Mouse (Mus musculus) skeletal muscle tissue, adult 2 months (tissue): ENCODE measurements around the gene Rgs7.

ENCODE experiments used
- DNase-seq: peaks from one replicate; pipeline ENCODE4 v3.0.0-alpha.2; 2012; ENCODE audit warnings: low read depth, low spot score

Gene Rgs7

DNA sequence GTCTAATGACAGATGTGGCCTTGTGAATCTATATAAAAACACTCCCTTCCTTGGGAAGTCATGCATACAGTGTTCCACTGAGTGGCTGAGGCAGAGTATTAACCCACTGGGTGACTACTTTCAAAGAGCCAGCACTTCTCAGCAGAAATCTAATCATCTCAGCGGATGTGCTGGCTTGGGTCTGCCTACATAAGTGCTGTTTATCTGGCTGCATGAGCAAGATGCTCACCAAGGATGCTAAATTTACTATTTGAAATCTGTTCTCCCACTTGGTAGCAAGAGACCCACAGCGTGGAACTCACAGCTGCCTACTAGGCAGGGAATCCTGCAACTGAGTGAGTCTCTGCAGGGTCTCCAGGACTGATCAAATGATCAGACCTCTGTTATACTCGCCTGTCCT is 184.7 kb downstream of the Rgs7 start:
- no peak for DNase-seq

DNA sequence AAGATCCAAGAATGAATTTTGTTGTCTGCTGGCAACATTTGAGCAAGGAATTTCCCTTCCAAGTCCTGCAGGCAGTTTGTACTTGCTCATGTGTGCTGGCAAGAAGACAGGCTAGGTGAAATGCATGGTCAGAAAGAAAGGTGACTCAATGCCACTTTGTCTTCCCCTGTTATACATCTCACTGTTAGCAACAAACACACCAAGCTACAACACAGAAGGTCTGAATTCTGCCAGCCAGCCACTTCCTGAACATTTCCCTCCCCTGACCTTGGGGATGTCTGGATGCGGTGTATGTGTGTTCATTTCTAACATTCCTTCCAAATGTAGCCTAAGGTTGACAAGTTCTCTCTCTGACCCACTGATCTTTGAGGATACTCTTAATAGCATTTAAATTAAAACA is 191.4 kb downstream of the Rgs7 start:
- no peak for DNase-seq

DNA sequence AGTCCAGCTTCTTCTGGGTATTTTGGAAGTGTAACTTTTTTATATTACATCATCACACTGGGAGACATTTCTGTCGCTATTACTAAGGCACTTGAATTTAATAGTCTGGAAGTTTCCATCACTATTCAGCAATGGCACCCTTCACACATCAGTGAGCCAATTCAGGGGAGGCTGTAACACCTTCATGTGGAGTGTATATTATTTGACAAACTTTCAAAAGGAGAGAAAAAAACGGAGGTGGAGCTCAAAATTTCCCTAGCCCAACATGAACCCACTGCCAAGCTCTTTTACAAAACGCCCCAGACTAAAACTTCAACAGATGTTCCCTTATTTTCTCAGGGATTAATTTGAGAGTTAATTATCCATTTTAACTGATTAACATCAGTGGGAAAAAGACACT is 191.9 kb downstream of the Rgs7 start:
- no peak for DNase-seq

DNA sequence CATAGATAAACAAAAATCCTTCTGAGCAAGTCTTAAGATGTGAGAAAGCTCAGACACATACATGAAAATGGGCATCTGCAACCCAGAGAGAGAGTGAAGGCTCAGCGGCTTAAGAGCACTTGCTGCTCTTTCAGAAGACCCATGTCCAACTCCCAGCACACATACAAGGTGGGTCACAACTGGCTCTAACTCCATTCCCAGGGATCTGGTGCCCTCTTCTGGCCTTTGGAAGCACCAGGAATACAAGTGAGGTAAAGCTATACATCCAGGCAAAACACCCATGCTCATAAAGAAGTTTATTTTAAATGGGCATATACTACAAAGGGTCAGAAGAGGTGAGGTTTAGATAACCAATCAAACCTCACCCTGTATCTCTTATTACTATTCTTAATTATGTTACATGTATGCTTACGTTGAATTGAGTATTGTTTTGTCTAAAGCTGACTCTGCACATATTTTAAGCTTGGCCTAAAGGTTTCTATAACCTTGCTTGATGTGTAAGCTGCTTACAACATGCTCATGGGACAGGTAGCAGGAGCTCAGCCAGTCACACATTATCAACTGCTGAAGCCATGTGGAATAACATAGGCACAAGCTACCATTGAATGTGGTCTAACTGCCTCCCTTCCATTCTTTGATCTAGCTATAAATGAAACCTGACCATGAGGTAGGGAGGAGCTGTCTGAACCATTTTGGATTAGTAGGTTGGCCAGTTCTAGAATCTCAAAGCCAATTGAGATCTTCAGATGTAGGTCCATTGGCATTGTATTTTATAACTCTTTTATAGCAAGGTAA is 192.5 kb downstream of the Rgs7 start:
- no peak for DNase-seq

DNA sequence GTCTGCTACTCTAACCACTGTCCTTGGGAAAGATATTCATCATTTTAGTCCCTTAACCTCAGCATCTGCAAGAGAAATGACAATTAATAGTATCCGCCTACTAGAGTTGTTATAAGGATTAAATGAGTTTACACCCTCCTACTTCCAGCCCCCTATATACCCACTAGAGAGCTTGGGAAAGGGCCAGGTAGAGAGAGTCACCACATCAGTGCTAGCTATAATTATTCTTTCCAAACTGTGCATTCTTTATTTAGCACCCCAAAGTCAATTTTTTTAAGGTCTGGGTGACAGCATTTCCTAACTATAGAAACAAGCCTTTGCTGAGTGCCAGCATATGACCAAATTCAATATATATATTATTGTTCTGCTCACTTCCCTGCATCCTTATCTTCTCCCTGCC is 195.4 kb downstream of the Rgs7 start:
- no peak for DNase-seq

DNA sequence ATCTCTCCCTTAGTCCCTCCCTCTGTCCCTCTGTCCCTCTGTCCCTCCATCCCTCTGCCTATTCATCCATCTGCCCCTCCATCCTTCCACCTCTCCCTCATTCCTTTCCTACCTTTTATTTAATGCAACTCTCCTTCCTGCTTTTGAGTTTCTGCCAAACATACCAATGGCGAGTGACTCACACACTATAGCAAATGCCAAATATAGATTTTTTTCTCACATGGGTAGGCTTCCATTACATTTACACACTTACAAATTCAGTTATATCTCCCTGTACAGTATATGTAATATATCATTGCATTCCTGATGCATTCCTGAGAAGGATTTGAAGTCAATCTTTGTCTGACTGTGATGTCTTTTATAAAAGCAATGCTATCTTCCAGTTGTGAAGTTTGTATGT is 202.2 kb downstream of the Rgs7 start:
- DNase-seq, result no peak

DNA sequence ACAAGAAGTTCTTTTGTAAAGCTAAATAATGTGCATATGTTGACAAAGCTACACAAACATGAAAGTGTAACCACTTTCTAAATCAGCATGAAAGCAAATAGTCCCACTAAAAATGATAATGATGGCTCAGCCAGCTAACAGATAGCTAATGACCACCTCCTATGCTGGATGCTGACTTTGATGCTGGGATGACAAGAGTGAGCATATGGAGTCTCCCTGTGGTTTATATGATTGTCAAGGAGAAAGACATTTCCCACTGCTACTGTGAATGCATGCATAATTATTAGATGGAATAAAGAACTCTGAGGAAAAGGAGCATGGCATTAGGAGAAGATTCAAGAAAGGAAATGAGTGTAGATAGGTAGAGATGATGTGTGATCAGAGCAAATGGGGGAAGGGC is 230.0 kb downstream of the Rgs7 start:
- no peak for DNase-seq

DNA sequence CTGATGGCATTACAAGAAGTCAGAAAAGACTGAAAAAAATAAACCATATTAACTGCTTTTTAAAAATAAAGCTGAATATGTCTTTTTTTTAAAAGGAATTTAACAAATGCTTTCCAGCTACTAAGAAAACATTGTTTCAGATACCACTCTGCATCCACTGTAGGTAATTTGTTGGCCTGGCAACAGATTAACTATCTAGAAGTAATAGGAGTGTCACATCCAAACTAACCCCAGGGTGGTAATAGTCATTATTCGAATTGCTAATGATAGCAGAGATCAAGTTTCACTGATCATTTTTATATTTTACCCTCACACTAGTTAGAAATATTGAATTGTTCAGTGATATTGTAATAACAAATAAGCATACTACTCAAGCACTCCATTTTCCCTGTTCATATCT is 232.9 kb downstream of the Rgs7 start:
- no peak for DNase-seq

DNA sequence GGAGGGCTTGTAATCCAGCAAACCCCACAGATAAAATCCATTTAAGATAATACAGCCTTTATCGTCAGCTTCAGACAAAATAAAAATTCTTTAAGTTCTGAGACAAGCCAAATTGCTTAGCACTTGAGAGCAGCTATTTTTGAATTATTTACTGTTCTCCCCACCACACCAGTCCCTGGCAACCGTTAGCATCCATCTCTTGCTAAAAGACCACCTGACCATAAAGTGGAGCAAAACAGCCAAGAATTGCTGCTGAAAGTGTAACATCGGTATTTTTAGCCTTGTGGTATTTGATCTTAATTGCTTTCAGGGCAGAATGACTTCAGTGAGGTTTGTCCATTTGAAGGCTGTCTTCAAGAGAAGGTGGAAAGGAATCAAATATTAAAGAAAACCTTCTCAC is 237.1 kb downstream of the Rgs7 start:
- DNase-seq, result no peak

DNA sequence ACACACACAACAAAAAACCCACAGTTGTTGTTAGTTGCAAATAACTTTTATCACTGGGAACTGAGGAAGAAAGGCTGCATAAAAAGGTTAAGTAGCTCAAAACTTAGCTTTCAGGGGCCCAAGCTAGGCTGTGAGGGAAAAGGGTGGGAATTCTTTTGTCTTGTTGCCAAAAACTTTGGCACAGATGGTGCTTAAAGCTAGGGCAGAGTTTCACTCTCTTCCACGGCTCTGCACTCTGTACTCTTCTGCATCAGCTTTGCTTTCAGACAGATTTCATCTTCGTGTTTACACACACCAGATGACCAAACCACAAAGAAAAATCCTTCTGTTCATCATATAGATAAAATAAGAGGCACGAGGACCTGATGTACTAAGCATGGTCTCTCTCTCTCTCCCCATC is 237.6 kb downstream of the Rgs7 start:
- no peak for DNase-seq

DNA sequence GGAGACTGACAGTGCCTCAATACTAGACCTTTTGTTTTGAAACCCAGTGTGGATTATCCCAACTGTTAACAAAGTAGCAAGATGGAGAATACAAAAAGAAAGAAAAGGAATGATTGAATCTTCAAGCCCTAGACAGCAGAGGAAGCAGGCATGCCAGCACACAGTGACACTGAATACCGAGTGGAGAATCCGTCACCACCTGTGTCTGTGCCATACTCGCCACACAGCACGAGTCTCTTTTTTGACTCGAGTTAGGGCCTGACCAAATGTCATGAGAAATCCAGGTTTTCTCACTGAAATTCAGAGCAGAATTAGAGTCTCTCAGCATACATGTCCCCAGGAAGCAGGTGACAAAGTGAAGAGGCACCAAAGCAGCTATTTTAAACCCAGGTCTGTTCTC is 250.2 kb downstream of the Rgs7 start:
- no peak for DNase-seq

DNA sequence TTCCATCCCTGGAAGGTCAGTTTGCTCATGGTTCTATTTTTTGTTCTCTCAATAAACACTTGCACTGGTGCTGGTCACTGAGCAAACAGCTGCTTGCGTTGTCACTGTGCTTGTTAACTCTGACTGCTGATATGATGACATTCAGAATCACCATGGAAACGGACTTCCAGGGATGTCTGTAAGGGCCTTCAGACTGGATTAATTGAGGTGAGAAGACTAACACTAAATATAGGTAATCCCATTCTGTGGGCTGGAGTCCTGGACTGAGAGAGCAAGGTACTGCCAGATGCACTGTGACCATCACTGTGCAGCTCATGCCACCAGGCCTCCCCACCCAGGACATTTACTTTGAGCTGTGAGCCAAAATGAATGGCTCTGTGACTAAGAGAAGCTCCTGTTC is 252.2 kb downstream of the Rgs7 start:
- DNase-seq, result no peak

DNA sequence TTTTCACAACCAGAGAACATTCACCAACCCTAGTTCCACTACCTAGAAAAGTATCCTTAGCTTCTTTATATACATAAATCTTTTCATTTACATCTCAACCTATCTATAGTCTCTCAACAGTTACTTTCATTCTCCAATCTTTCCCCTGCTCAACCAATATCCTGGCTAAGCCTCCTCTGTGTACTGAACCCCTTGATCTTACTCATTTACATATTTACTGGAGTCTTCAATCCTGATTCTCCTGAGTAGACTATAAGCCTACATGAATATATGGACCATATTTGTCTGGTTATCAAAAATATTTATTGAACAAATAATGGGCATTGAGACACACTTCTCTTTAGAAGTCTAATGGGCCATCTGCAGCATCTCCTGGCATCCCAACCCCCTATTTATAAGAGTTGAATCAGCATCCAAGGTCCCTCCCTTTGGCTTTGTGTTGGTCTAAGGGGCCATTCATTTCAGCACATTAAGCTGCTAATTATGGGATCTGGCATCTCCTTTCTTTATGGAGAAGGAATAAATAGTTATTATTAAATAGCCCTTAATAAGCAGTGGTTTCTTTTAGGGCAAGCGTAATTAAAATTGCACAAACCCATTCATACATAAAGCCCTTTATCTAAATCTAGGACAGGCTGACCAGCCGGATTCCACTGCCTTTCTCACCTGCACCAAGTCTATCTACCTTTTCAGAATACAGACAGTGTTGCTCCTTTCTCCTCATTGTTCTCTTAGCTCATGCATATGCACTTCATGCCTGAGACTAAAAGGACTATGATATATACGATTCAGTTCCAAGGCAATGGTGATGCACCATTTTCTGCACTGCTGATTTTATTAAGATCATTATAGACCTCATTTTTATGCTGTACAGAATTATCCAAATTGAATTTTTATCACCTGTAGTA is 270.5 kb downstream of the Rgs7 start:
- no peak for DNase-seq

DNA sequence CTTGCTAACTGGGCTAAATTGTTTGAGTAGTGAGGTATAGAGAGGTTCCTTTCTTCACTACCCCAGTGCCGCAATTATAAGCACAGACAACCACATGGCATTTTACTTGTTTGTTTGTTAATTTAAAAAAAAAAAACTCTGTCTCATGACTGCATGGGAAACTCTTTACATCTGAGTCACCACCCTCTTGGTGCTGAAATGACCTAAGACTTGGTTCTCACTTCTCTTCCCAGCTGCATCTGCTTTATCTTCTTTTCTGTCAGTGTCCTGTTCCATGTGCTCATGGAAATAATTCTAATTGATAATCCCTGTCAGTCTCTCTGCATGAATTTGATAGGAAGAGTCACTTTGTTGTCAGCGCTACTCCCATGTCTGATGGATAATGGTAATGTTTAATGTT is 272.7 kb downstream of the Rgs7 start:
- no peak for DNase-seq

DNA sequence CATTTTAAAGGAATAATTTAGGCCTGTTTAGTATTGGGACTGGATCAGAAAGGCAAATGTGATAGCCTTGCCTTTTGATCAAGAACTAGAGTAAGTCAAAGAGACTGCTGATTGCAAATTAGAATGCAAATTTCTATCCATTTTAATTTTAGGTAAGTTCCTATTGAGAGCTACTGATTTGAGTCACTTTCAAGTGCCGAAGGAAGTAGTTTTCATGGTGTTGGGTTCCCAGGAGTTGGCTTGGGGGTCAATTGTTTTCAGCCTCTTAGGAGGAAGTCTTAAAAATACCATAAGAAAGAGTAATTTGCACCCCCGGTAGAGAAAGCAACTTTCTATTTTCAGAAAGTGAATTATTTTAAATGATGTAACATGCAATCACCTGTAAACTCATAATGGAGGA is 285.3 kb downstream of the Rgs7 start:
- DNase-seq, result no peak

DNA sequence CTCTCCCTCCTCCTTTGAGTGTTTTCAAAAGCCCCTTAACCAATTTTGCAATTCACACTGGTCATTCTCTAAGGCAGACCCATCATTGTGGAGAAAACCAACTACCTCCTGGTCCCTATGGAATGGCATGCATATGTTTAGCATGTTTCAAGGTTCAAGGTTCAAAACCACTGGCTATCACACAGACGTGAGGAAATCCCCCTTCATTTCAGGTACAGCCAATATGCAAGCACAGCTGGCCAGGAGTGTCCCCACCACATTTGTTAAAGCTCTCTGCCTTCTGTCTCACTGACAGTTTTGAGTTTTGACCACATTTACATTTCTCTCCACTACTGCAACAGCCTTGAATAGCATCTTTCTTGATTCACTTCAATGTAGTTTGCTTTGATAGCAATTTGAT is 286.7 kb downstream of the Rgs7 start:
- DNase-seq, result no peak

DNA sequence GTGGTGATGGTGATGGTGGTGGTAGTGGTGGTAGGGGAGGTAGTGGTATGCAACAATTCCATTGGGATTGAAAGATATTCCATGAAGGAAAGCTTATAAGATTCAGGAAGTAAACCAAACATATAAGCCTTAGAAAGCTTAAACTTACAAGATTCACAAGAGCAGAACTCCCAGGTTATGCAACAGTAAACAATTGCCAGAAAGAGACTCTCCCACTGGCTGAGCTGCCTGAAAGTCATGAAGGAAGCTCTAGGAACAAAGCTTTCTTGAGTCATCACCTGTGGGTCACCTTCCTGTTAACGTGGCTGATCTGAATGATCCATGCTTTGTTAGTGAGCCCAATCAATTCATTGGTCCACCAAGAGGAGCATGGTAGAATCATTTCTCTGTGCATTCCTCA is 288.8 kb downstream of the Rgs7 start:
- no peak for DNase-seq

DNA sequence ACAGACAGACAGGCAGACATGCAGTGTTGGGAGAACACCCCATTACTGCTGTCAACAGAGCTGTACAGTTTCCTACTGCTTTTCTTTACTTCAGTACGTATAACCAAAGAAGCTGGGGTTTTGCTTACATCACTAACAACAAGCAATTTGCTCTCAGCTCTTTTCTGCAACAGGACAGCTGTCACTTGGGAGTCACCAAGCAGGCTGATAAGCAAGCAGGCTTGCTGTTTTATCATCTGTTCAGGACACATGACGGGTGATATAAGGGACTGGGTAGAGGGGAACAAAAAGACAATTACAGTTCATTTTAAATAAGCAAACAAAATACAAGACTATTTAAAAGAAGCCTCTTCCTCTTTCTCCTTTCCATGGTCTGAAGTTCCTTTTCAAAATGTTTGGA is 289.4 kb downstream of the Rgs7 start:
- DNase-seq, result no peak

DNA sequence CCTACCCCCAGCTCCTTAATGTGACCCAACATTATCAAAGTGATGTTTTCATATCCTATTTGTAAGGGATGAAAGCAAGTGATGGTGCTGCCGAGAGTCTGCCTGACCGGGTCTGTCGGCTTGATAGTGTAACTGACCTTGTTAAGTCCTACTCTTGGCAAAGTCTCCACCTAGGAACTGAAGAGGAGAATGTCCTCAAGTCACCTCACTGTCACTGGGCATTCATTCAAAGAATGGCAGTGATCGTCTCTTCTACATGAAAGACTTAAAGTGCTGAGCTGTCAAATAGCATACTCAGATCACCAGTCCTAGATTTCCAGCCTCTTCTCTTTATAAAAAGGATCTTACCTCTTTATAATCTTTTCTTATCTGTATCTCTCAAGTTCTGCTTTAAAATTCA is 293.4 kb downstream of the Rgs7 start:
- no peak for DNase-seq

DNA sequence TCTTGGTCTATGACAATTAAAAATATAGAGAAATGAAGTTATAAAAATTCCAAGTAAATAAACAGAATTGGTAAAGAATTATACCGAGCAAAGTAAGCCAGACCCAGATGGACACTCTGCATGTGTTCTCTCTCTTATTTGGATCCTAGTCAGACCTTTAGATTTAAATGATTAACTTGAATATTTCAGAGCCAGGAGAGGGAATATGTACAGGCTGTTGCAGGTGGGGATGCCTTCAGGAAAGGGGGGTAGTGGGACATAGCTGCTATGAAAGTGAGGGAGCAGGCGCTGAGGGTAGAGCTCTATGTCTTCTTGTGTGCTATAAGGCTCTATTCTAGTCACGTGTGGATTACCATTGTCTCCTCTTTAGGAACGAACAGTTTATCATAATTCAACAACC is 296.5 kb downstream of the Rgs7 start:
- no peak for DNase-seq

DNA sequence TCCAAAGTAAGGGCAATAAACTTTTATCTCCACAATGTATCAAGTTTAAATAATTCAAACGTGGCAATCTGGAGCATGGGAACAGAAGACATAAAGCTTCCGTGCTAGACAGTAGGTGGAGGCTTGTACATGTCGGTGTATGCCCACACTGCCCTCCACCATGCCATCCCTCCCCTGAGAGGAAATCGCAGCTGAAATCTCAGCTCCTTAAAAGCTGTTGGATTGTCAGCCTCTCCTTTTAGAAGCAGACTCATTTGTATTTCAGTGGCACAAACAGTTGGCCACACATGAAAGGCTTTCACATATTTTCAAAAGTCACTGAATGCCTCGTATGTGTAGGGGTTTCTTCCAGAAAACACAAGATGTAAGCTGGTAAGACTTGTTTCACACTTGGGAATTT is 304.1 kb downstream of the Rgs7 start:
- DNase-seq, result no peak

DNA sequence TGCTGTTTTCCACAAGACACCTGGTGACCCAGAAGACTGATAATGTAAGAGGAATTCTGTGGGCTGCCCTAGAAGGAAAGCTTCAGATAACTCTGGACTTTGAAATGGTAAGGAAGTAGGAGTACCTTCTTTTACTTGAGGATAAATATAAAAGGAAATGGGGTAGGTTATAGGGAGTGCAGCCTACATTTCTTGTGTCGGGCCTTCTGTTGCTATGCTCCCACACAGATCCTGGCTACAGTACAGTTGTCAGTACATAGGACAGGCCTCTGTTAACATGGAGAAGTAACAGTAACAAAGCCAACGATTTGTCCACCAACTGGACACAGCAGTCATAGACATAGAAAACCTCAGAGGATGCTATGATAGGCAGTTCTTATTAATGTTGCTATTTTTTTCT is 307.1 kb downstream of the Rgs7 start:
- no peak for DNase-seq

DNA sequence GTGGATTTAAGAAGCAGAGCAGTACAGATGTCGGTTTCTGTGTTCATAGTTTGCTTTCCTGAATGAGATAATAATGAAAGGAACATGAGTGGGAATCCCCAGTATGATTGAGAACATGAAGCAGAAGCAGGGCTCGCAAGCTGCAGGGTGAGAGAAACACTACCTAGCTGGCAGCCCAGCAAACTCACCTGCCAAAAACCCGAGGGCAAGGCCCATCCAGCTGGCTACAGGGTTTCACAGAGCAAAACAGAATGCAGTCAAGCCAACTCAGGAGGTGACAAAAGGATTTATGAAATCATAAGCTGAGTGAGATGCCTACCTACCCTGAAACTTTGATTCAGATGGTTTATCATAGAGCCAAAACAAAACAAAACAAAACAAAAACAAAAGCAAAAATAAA is 307.6 kb downstream of the Rgs7 start:
- DNase-seq, result no peak
